Mouse (Mus musculus): ENCODE data around the gene Tmtc4. TPM values are rescaled to one million over a fixed set of nuclear protein-coding genes. Genes with fewer than 3 reads are reported as not detected.
A peak's percentile ranks its signal among the peaks of the same experiment; 100 is the strongest.

Tmtc4 gene
- polyA plus RNA-seq, 1 experiment from 2014 or later = 30.6 TPM

- no peaks in the 10 kb centered on the region for H3K4me1 ChIP-seq
- H3K27me3 ChIP-seq = no peaks in the 10 kb centered on the region
- no peaks in the 10 kb centered on the region for H3K9me3 ChIP-seq
- no peak overlapping the region for H3K9ac ChIP-seq
- H3K27ac ChIP-seq = no peak overlapping the region
- H3K36me3 ChIP-seq = peaks cover 84% of the 10 kb centered on the region
- no peak overlapping the region for H3K4me2 ChIP-seq
- H3K4me3 ChIP-seq = no peak overlapping the region
- WGBS = 70% methylated on average over 2 of the region's 2 CpGs
- ATAC-seq (ENCODE audit: insufficient number of reproducible peaks, insufficient read depth, low FRiP score, low TSS enrichment, low read depth) = no peak
Measured at GRCm38 (mm10) chr14:122968049-122968448, 15.8 kb downstream of the Tmtc4 start.

DNA sequence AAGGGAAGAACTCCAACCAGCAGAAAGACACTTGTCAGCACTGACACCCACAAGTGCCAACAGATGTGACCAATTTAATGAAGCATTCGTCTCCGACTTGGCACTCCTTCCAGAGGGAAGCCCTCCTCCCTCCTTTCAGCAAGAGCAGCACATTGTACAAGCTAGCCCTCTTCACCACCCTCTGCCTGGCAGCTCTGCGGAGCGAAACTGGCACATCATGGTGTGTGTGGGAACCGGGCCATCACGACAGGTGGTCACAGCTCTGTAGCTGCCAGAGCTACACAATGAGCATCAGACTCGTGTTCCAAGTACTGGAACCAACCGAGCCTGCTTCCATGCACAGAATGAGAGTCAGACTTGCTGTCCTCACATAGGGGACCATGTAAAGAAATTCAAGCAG, 25.9 kb downstream of the Tmtc4 start:
- Histone ChIP-seq H3K9ac (no peak overlapping the region), H3K4me2 (no peak overlapping the region), H3K27me3 (no peaks in the 10 kb centered on the region), H3K36me3 (peaks cover 36% of the 10 kb centered on the region), H3K4me3 (no peak overlapping the region), H3K9me3 (no peaks in the 10 kb centered on the region), H3K4me1 (no peaks in the 10 kb centered on the region), H3K27ac (no peak overlapping the region)
- no peak for ATAC-seq (ENCODE audit: insufficient number of reproducible peaks, insufficient read depth, low FRiP score, low TSS enrichment, low read depth)
- 86% methylated on average over 8 of the region's 8 CpGs for WGBS

GRCm38 (mm10) chr14:122953331-122953730, 30.5 kb downstream of the Tmtc4 start:
- H3K9me3 ChIP-seq = no peaks in the 10 kb centered on the region
- no peak overlapping the region for H3K4me2 ChIP-seq
- H3K4me3 ChIP-seq = no peak overlapping the region
- ATAC-seq (ENCODE audit: insufficient number of reproducible peaks, insufficient read depth, low FRiP score, low TSS enrichment, low read depth) = 0 out of 2 replicates have a peak, but pooled peaks have one; percentile 50
- 27% methylated on average over 1 of the region's 1 CpGs for WGBS
- H3K36me3 ChIP-seq = peaks cover 11% of the 10 kb centered on the region; the same call in 1 of the 2 replicates
- H3K9ac ChIP-seq = no peak overlapping the region
- no peak overlapping the region for H3K27ac ChIP-seq
- H3K4me1 ChIP-seq = no peaks in the 10 kb centered on the region
- H3K27me3 ChIP-seq = no peaks in the 10 kb centered on the region

DNA sequence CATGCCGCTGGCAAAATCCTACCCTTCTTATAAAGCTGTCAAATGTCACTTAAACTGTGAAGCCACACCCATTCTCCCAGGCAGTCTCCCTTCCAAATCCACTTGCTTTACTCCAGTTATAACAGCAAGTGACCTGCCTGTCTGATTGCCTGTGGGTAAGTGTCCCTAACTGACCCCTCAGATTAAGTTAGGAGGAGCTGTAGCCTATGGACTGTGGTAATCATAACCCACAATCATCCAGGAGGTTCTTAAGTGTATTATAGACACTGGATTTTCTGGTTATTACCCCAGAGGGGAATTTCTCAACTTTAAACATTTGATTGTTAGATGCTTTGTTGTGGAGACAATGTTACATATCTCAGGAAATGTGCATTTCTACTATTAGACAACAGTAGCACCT, 31.3 kb downstream of the Tmtc4 start:
- Histone ChIP-seq H3K4me2 (no peak overlapping the region), H3K4me3 (no peak overlapping the region), H3K27ac (no peak overlapping the region), H3K9me3 (no peaks in the 10 kb centered on the region), H3K27me3 (no peaks in the 10 kb centered on the region), H3K4me1 (no peaks in the 10 kb centered on the region), H3K9ac (no peak overlapping the region), H3K36me3 (peaks cover 18% of the 10 kb centered on the region; the same call in 1 of the 2 replicates)
- WGBS = 92% methylated on average over 1 of the region's 1 CpGs
- no peak for ATAC-seq (ENCODE audit: insufficient number of reproducible peaks, insufficient read depth, low FRiP score, low TSS enrichment, low read depth)

DNA sequence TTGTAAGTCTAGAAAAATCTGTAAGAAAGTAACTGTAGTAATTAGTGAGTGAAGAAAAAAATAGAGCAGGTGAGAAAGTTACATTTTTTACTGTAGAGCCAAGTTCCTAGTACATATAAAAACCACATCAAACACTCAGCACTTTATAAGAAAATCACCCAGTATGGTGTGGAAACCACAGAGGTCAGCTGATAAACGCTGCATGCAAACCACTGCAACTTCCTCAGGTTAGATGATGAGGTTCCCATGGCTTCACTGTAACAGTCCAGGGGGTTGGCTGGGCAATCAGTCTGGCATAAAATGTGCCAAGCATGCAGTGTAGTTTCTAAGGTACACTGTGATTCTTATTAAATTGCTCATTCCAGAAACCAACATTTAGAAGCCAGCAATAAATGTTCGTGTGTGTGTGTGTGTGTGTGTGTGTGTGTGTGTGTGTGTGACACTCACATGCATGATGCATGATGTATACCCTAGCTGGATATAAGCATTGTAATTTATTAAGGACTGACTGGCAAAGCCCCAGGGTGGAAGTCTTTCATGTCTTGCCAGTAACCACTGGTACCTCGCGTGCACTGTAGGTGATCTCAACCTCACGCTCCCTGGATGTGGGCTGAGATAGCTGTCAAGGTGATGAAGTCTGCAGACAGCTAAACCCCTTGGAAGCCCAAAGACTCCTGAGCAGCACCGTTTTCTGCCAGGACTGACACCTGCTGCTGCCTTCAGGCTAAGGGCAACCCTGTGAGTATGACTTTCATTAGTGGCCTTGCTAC, 32.0 kb downstream of the Tmtc4 start:
- Histone ChIP-seq H3K4me3 (no peak overlapping the region), H3K9ac (no peak overlapping the region), H3K27ac (no peak overlapping the region), H3K4me1 (no peaks in the 10 kb centered on the region), H3K4me2 (no peak overlapping the region), H3K9me3 (no peaks in the 10 kb centered on the region), H3K36me3 (peaks cover 23% of the 10 kb centered on the region), H3K27me3 (no peaks in the 10 kb centered on the region)
- ATAC-seq (ENCODE audit: insufficient number of reproducible peaks, insufficient read depth, low FRiP score, low TSS enrichment, low read depth) = no peak
- WGBS = 82% methylated on average over 6 of the region's 6 CpGs

DNA sequence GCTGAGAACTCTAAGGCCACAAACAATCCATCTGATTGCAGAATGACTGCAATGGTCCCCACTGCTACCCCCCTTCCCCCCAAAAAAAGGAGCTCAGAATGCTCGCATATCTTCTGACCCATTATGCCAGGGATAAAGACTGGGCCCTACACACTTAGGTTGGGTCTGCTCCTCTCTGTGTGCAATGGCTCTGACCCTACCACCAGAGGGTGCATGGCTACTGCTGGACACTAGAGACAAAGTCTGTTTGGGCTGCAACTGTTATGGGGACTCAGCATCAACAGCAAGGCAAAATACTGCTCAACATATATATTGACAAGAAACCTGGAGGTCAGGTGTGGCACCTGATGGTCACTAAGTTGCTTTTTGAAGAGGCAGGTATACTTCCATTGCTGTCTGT, 32.9 kb downstream of the Tmtc4 start:
- Histone ChIP-seq H3K9me3 (no peaks in the 10 kb centered on the region), H3K27me3 (no peaks in the 10 kb centered on the region), H3K4me1 (no peaks in the 10 kb centered on the region), H3K4me3 (no peak overlapping the region), H3K9ac (no peak overlapping the region), H3K36me3 (peaks cover 30% of the 10 kb centered on the region), H3K27ac (no peak overlapping the region), H3K4me2 (no peak overlapping the region)
- 86% methylated on average over 1 of the region's 1 CpGs for WGBS
- no peak for ATAC-seq (ENCODE audit: insufficient number of reproducible peaks, insufficient read depth, low FRiP score, low TSS enrichment, low read depth)

DNA sequence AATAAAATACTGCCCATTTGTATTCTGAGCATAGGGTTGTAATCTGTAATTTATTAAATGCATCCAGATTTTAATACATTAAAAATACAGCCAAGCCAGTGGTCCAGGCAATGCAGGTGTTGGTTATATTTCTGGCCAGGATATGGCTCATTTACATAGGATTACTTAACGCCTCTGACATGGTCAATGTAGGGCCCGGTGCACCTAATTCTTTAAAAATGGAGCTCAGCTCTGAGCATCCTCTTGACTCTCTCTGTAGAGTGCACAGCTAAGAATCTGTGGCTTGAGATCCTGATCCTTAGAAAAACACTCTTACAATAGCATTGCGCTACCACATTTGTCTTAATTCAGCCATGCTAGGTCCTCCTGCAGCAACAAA, 40.4 kb downstream of the Tmtc4 start:
- H3K9ac ChIP-seq = no peak overlapping the region
- 90% methylated on average over 3 of the region's 3 CpGs for WGBS
- no peaks in the 10 kb centered on the region for H3K9me3 ChIP-seq
- H3K27me3 ChIP-seq = no peaks in the 10 kb centered on the region
- no peak overlapping the region for H3K4me2 ChIP-seq
- H3K4me3 ChIP-seq = no peak overlapping the region
- no peaks in the 10 kb centered on the region for H3K4me1 ChIP-seq
- ATAC-seq (ENCODE audit: insufficient number of reproducible peaks, insufficient read depth, low FRiP score, low TSS enrichment, low read depth) = no peak
- H3K27ac ChIP-seq = no peak overlapping the region
- H3K36me3 ChIP-seq = peaks cover 77% of the 10 kb centered on the region

GRCm38 (mm10) chr14:122942757-122943474, 40.9 kb downstream of the Tmtc4 start:
- 71% methylated on average over 4 of the region's 4 CpGs for WGBS

GRCm38 (mm10) chr14:122936460-122936859, 47.4 kb downstream of the Tmtc4 start:
- Histone ChIP-seq H3K4me3 (no peak overlapping the region), H3K9ac (no peak overlapping the region), H3K27ac (no peak overlapping the region), H3K4me1 (no peaks in the 10 kb centered on the region), H3K4me2 (no peak overlapping the region), H3K9me3 (no peaks in the 10 kb centered on the region), H3K36me3 (peaks cover 46% of the 10 kb centered on the region), H3K27me3 (no peaks in the 10 kb centered on the region)
- ATAC-seq (ENCODE audit: insufficient number of reproducible peaks, insufficient read depth, low FRiP score, low TSS enrichment, low read depth) = no peak
- WGBS = 85% methylated on average over 1 of the region's 1 CpGs

More at GRCm38 (mm10) chr14:122942757-122943474, 40.9 kb downstream of the Tmtc4 start:
- no peaks in the 10 kb centered on the region for H3K4me1 ChIP-seq
- H3K4me3 ChIP-seq = no peak overlapping the region
- H3K27ac ChIP-seq = no peak overlapping the region
- no peak overlapping the region for H3K4me2 ChIP-seq
- no peaks in the 10 kb centered on the region for H3K27me3 ChIP-seq
- H3K36me3 ChIP-seq = peaks cover 76% of the 10 kb centered on the region
- H3K9me3 ChIP-seq = no peaks in the 10 kb centered on the region
- no peak overlapping the region for H3K9ac ChIP-seq
- ATAC-seq (ENCODE audit: insufficient number of reproducible peaks, insufficient read depth, low FRiP score, low TSS enrichment, low read depth) = no peak

- Histone ChIP-seq H3K9ac (no peak overlapping the region), H3K9me3 (no peaks in the 10 kb centered on the region), H3K4me2 (no peak overlapping the region), H3K27me3 (no peaks in the 10 kb centered on the region), H3K27ac (no peak overlapping the region), H3K4me3 (no peak overlapping the region), H3K36me3 (peaks cover 18% of the 10 kb centered on the region; the same call in 1 of the 2 replicates), H3K4me1 (no peaks in the 10 kb centered on the region)
- WGBS = 76% methylated on average over 5 of the region's 5 CpGs
- ATAC-seq (ENCODE audit: insufficient number of reproducible peaks, insufficient read depth, low FRiP score, low TSS enrichment, low read depth) = no peak
Measured at GRCm38 (mm10) chr14:122920011-122920410, 63.8 kb downstream of the Tmtc4 start.

GRCm38 (mm10) chr14:122917676-122918075, 66.2 kb downstream of the Tmtc4 start:
- ATAC-seq (ENCODE audit: insufficient number of reproducible peaks, insufficient read depth, low FRiP score, low TSS enrichment, low read depth) = no peak
- no peak overlapping the region for H3K9ac ChIP-seq
- H3K27ac ChIP-seq = no peak overlapping the region
- 0 out of 2 replicates have a peak, but pooled peaks cover 4% of the 10 kb centered on the region for H3K4me1 ChIP-seq
- WGBS = 87% methylated on average over 1 of the region's 1 CpGs
- H3K4me3 ChIP-seq = no peak overlapping the region
- no peaks in the 10 kb centered on the region for H3K9me3 ChIP-seq
- H3K27me3 ChIP-seq = no peaks in the 10 kb centered on the region
- no peak overlapping the region for H3K4me2 ChIP-seq
- 0 out of 2 replicates have a peak, but pooled peaks cover 3% of the 10 kb centered on the region for H3K36me3 ChIP-seq

DNA sequence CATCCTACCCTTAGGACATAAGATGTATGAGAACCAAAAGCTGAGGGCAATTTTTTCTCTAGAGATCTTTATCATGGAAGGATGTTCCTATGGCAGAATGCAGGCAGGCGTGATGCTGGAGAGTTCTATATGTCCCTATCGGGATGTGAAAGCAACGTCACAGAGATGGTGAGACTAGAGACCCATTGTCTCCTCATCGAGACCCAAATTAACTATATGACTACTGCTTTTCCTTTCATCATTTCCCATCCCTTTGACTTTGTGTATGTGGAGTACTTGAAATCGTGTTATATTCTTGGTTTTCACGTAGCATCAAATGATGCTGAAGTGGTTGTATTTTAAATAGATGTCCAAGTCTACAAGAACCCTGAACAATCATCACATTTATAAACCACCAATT, 70.2 kb downstream of the Tmtc4 start, which contains the start of gene Ggact:
Ggact (minus strand) TSS at position 101 of the 400 bp plus-strand sequence.
- H3K27ac ChIP-seq = no peak within 1 kb of the TSS
- WGBS = 73% methylated on average over 6 of the region's 6 CpGs
- H3K9ac ChIP-seq = peak within 1 kb of the TSS; percentile 75
- H3K9me3 ChIP-seq = no peaks in the 10 kb centered on the region
- peak within 1 kb of the TSS; percentile 91 for H3K4me2 ChIP-seq
- H3K4me3 ChIP-seq = peak within 1 kb of the TSS; percentile 71
- H3K4me1 ChIP-seq = peaks cover 11% of the 10 kb centered on the region; the same call in 1 of the 2 replicates
- ATAC-seq (ENCODE audit: insufficient number of reproducible peaks, insufficient read depth, low FRiP score, low TSS enrichment, low read depth) = no peak
- H3K27me3 ChIP-seq = no peaks in the 10 kb centered on the region
- H3K36me3 ChIP-seq = 0 out of 2 replicates have a peak, but pooled peaks cover 3% of the 10 kb centered on the region

Data from embryonic facial prominence, embryonic 13.5 days (tissue).